Mouse (Mus musculus) megakaryocyte progenitor cell, adult 5-6 weeks (primary cell): ENCODE measurements around the gene Gm45015. TPM values are rescaled to one million over a fixed set of nuclear protein-coding genes. Genes with fewer than 3 reads are reported as not detected.

Experiments
- total RNA-seq, 2 experiments: library from RNA; stranded (forward) in 1 of 2; stranded (reverse) in 1 of 2; fragments of 157-497, 149-512 nt in 1 of 2; fragments of 200-1000 nt in 1 of 2; gene quantifications; 2 replicates each; pipeline versions ENCODE4 v1.2.3 to v1.2.4; 2015 to 2017

The Gm45015 gene
- total RNA-seq, 2 experiments from 2014 or later = not detected

Other genes starting within 250 kb of the Gm45015 start
- gene Xlr3a, start 239.7 kb downstream of the Gm45015 start, total RNA-seq (2015) = 0.93 and 3.3 TPM in 2 replicates
- 0.50 and 1.6 TPM in 2 replicates for gene Xlr3a, start 239.7 kb downstream of the Gm45015 start, total RNA-seq (2017)
- not detected in 2 replicates for gene Gm14685, start 219.8 kb downstream of the Gm45015 start, total RNA-seq (2015)
- gene Gm14685, start 219.8 kb downstream of the Gm45015 start, total RNA-seq (2017) = not detected in 2 replicates
- gene Xlr5b, start 188.0 kb downstream of the Gm45015 start, total RNA-seq (2015) = not detected in 2 replicates
- not detected in 2 replicates for gene Xlr5b, start 188.0 kb downstream of the Gm45015 start, total RNA-seq (2017)
- gene DXBay18, start 187.4 kb downstream of the Gm45015 start, total RNA-seq (2015) = not detected in 2 replicates
- gene DXBay18, start 187.4 kb downstream of the Gm45015 start, total RNA-seq (2017) = not detected in 2 replicates
- gene Spin2d, start 159.9 kb downstream of the Gm45015 start, total RNA-seq (2015) = not detected in 2 replicates
- not detected in 2 replicates for gene Spin2d, start 159.9 kb downstream of the Gm45015 start, total RNA-seq (2017)
- 7.7 and 8.5 TPM in 2 replicates for gene Xlr3b, start 144.6 kb downstream of the Gm45015 start, total RNA-seq (2015)
- gene Xlr3b, start 144.6 kb downstream of the Gm45015 start, total RNA-seq (2017) = 6.2 and 8.8 TPM in 2 replicates
- gene Xlr4b, start 122.5 kb downstream of the Gm45015 start, total RNA-seq (2015) = 16.7 and 22.3 TPM in 2 replicates
- 15.1 and 18.7 TPM in 2 replicates for gene Xlr4b, start 122.5 kb downstream of the Gm45015 start, total RNA-seq (2017)
- gene F8a, start 108.5 kb downstream of the Gm45015 start, total RNA-seq (2015) = 4.1 and 5.6 TPM in 2 replicates
- 2.6 and 2.8 TPM in 2 replicates for gene F8a, start 108.5 kb downstream of the Gm45015 start, total RNA-seq (2017)
- gene Xlr4c, start 93.7 kb downstream of the Gm45015 start, total RNA-seq (2015) = 4.2 and 16.7 TPM in 2 replicates
- gene Xlr4c, start 93.7 kb downstream of the Gm45015 start, total RNA-seq (2017) = 10.1 and 11.2 TPM in 2 replicates
- not detected in 2 replicates for gene Xlr3c, start 71.5 kb downstream of the Gm45015 start, total RNA-seq (2015)
- gene Xlr3c, start 71.5 kb downstream of the Gm45015 start, total RNA-seq (2017) = not detected in 2 replicates
- not detected in 2 replicates for gene Xlr5a, start 43.9 kb downstream of the Gm45015 start, total RNA-seq (2015)
- gene Xlr5a, start 43.9 kb downstream of the Gm45015 start, total RNA-seq (2017) = not detected in 2 replicates
- not detected in 2 replicates for gene Xlr5c, start 43.9 kb downstream of the Gm45015 start, total RNA-seq (2015)
- not detected in 2 replicates for gene Xlr5c, start 43.9 kb downstream of the Gm45015 start, total RNA-seq (2017)
- 9.1 and 10.4 TPM in 2 replicates for gene Zfp275, start 5.8 kb upstream of the Gm45015 start, total RNA-seq (2015)
- gene Zfp275, start 5.8 kb upstream of the Gm45015 start, total RNA-seq (2017) = 6.0 and 8.8 TPM in 2 replicates
- gene Gm18336, start 61.9 kb upstream of the Gm45015 start, total RNA-seq (2015) = not detected in 2 replicates
- gene Gm18336, start 61.9 kb upstream of the Gm45015 start, total RNA-seq (2017) = not detected in 2 replicates
- gene Zfp92, start 74.3 kb upstream of the Gm45015 start, total RNA-seq (2015) = not detected in 2 replicates
- 0.14 TPM in 1 of 2 replicates, not detected in the other for gene Zfp92, start 74.3 kb upstream of the Gm45015 start, total RNA-seq (2017)
- gene Trex2, start 98.5 kb upstream of the Gm45015 start, total RNA-seq (2015) = not detected in 2 replicates
- not detected in 2 replicates for gene Trex2, start 98.5 kb upstream of the Gm45015 start, total RNA-seq (2017)
- 27.1 and 34.7 TPM in 2 replicates for gene Haus7, start 122.2 kb upstream of the Gm45015 start, total RNA-seq (2015)
- gene Haus7, start 122.2 kb upstream of the Gm45015 start, total RNA-seq (2017) = 48.9 and 63.1 TPM in 2 replicates
- gene Bgn, start 146.8 kb upstream of the Gm45015 start, total RNA-seq (2015) = 1.3 and 1.4 TPM in 2 replicates
- 0.30 TPM in 1 of 2 replicates, not detected in the other for gene Bgn, start 146.8 kb upstream of the Gm45015 start, total RNA-seq (2017)
- not detected in 2 replicates for gene Atp2b3, start 166.2 kb upstream of the Gm45015 start, total RNA-seq (2015)
- gene Atp2b3, start 166.2 kb upstream of the Gm45015 start, total RNA-seq (2017) = not detected in 2 replicates